18 mouse cellular contexts compared by ENCODE assay signal in the genomic region with DNA sequence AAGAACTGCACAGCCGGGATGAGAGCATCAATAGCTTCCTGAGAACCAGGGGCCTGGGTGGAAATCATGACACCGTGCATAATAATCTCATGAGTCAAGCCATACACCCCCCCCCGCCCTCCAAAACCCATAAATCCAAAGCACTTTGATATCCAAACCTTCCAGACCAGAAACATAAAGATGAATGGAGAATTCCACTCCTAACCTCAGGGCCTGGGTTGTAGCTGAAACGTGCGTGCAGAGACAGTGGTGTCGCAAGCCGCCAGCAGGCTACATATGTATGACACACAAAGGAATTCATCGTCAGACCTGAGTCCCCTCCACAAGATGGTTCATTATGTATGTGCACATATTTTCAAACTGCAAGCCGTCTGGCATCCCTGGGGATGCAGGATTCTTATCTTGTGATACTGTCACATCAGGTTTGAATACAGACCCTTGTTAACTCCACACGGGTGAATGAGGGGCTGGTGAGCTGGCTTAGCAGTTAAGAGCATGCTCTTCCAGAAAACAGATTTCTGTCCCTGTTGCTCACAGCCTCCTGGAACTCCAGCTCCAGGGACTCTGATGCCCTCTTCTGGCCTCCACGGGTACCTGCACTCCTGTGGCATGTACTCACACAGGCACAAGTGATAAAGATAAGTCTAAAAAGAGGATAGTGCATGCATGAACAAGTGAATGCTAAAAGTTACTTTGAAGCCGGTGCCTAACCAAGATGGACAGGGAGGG. TPM values are rescaled to one million over a fixed set of nuclear protein-coding genes. Genes with fewer than 3 reads are reported as not detected.
DNase-seq lines count a peak whose midpoint lies in the region; ATAC-seq and TF ChIP-seq lines count a peak whose summit lies in the region.
"Had no signal": no experiment of that assay in that cellular context is flagged by ENCODE, and none has a peak within 500 bp of the region (broad histone marks: within the 10 kb centered on the region; RNA-seq: fewer than 3 reads in every experiment).

No protein-coding gene starts in this region.

- H3K27ac ChIP-seq in kidney, adult 2 months (ENCODE audit: insufficient read depth, low read depth, low read length): no peak overlapping the region
- H3K27ac ChIP-seq in lung, postnatal 0 days (ENCODE audit: low read length): no peak overlapping the region
- H3K27ac ChIP-seq in embryonic fibroblast, embryonic 13.5 days (ENCODE audit: insufficient read depth, low read length): peak overlapping the region; percentile 79; the same call in 1 of the 2 replicates
- no peak overlapping the region for H3K27ac ChIP-seq in hindbrain, embryonic 10.5 days
- H3K27ac ChIP-seq: heart, adult 2 months; hindbrain, embryonic 15.5 days; liver, embryonic 15.5 days; macrophage; midbrain, embryonic 12.5 days had no signal

- H3K27me3 ChIP-seq in kidney, adult 2 months (replicated peaks; ENCODE audit: control insufficient read depth, insufficient read depth, low read length): no peaks in the 10 kb centered on the region
- no peaks in the 10 kb centered on the region for H3K27me3 ChIP-seq in lung, postnatal 0 days (replicated peaks; ENCODE audit: insufficient read depth, low read length)
- peaks cover 3% of the 10 kb centered on the region; the same call in 1 of the 2 replicates for H3K27me3 ChIP-seq in E14TG2a.4 (ENCODE audit: insufficient read depth, low read length)
- no peaks in the 10 kb centered on the region for H3K27me3 ChIP-seq in hindbrain, embryonic 10.5 days (ENCODE audit: insufficient read depth, poor library complexity, severe bottlenecking)
- H3K27me3 ChIP-seq: hindbrain, embryonic 15.5 days; liver, embryonic 15.5 days; midbrain, embryonic 12.5 days had no signal

- peaks cover 36% of the 10 kb centered on the region for H3K4me1 ChIP-seq in kidney, adult 2 months (ENCODE audit: control insufficient read depth, insufficient read depth, low read length)
- H3K4me1 ChIP-seq in lung, postnatal 0 days (ENCODE audit: insufficient read depth, low read depth, low read length): no peaks in the 10 kb centered on the region
- no peaks in the 10 kb centered on the region for H3K4me1 ChIP-seq in E14TG2a.4 (replicated peaks; ENCODE audit: low read depth, low read length)
- peaks cover 3% of the 10 kb centered on the region; the same call in 1 of the 2 replicates for H3K4me1 ChIP-seq in embryonic fibroblast, embryonic 13.5 days (ENCODE audit: control insufficient read depth, insufficient read depth, low read length)
- H3K4me1 ChIP-seq in hindbrain, embryonic 10.5 days (replicated peaks): peaks cover 15% of the 10 kb centered on the region
- H3K4me1 ChIP-seq: hindbrain, embryonic 15.5 days; midbrain, embryonic 12.5 days had no signal

- no peaks in the 10 kb centered on the region for H3K9me3 ChIP-seq in lung, postnatal 0 days (ENCODE audit: low read length)
- no peaks in the 10 kb centered on the region for H3K9me3 ChIP-seq in E14TG2a.4 (ENCODE audit: low read length)
- 0 out of 2 replicates have a peak, but pooled peaks cover 3% of the 10 kb centered on the region for H3K9me3 ChIP-seq in hindbrain, embryonic 10.5 days
- H3K9me3 ChIP-seq: hindbrain, embryonic 15.5 days; liver, embryonic 15.5 days; midbrain, embryonic 12.5 days had no signal

- no peak overlapping the region for H3K4me2 ChIP-seq in lung, postnatal 0 days (replicated peaks; ENCODE audit: low read depth, low read length)
- H3K4me2 ChIP-seq: hindbrain, embryonic 15.5 days; liver, embryonic 15.5 days; midbrain, embryonic 12.5 days had no signal

- no peak for TF ChIP-seq EP300 in lung, postnatal 0 days (IDR thresholded peaks at IDR 0.05)

- no peak for TF ChIP-seq POLR2A in kidney, adult 2 months (IDR thresholded peaks at IDR 0.05; ENCODE audit: low read depth, low read length)
- TF ChIP-seq POLR2A in embryonic fibroblast, embryonic 13.5 days (IDR thresholded peaks at IDR 0.05; ENCODE audit: low read depth, low read length): no peak

- H3K36me3 ChIP-seq in kidney, adult 2 months (ENCODE audit: control insufficient read depth, insufficient read depth, low read length): no peaks in the 10 kb centered on the region
- H3K36me3 ChIP-seq in lung, postnatal 0 days (ENCODE audit: insufficient read depth, low read length): no peaks in the 10 kb centered on the region
- no peaks in the 10 kb centered on the region for H3K36me3 ChIP-seq in E14TG2a.4 (ENCODE audit: insufficient read depth, low read length)
- H3K36me3 ChIP-seq in hindbrain, embryonic 10.5 days: no peaks in the 10 kb centered on the region
- H3K36me3 ChIP-seq: hindbrain, embryonic 15.5 days; liver, embryonic 15.5 days; midbrain, embryonic 12.5 days had no signal

- 87% methylated on average over 12 of the region's 12 CpGs for WGBS in kidney, adult 2 months
- 90% methylated on average over 12 of the region's 12 CpGs for WGBS in lung, postnatal 0 days
- 92% methylated on average over 12 of the region's 12 CpGs for WGBS in hindbrain, embryonic 10.5 days

- peak; percentile 23 for DNase-seq in kidney, adult 2 months
- no peak for DNase-seq in kidney, postnatal 25 days
- no peak for DNase-seq in lung, postnatal 0 days (ENCODE audit: low spot score)
- no peak for DNase-seq in lung, postnatal 36 days
- DNase-seq in hindbrain, embryonic 10.5 days (ENCODE audit: low spot score): no peak
- no peak for DNase-seq in heart, adult 18-20 months
- DNase-seq: adrenal gland, postnatal 10 days; cerebellum, adult 9-10 months; heart, adult 2 months; right cerebral cortex, postnatal 25 days had no signal

- ATAC-seq in lung, postnatal 0 days: no peak
- ATAC-seq: forebrain, embryonic 14.5 days had no signal

- H3K9ac ChIP-seq in lung, postnatal 0 days (replicated peaks; ENCODE audit: low read depth): no peak overlapping the region
- H3K9ac ChIP-seq: hindbrain, embryonic 15.5 days; liver, embryonic 15.5 days; midbrain, embryonic 12.5 days had no signal

- TF ChIP-seq CTCF in kidney, adult 2 months (conservative IDR thresholded peaks at IDR 0.05; ENCODE audit: insufficient read depth, insufficient read length, low read depth, low read length): peak; percentile 64
- peak; percentile 42 for TF ChIP-seq CTCF in lung, postnatal 0 days (IDR thresholded peaks at IDR 0.05)
- peak; percentile 44 for TF ChIP-seq CTCF in E14TG2a.4 (conservative IDR thresholded peaks at IDR 0.05; ENCODE audit: low read length)
- TF ChIP-seq CTCF in embryonic fibroblast, embryonic 13.5 days (IDR thresholded peaks at IDR 0.05; ENCODE audit: borderline replicate concordance, insufficient read depth, low read length): peak; percentile 16; the same call in 1 of the 2 replicates

- no peak overlapping the region for H3K4me3 ChIP-seq in kidney, adult 2 months (ENCODE audit: insufficient read depth, low read depth, low read length)
- no peak overlapping the region for H3K4me3 ChIP-seq in lung, postnatal 0 days (ENCODE audit: low read depth, low read length)
- H3K4me3 ChIP-seq in E14TG2a.4 (replicated peaks; ENCODE audit: low read length): no peak overlapping the region
- H3K4me3 ChIP-seq in embryonic fibroblast, embryonic 13.5 days (ENCODE audit: insufficient read depth, low read length): no peak overlapping the region
- no peak overlapping the region for H3K4me3 ChIP-seq in hindbrain, embryonic 10.5 days
- H3K4me3 ChIP-seq: heart, adult 2 months; hindbrain, embryonic 15.5 days; liver, embryonic 15.5 days; midbrain, embryonic 12.5 days had no signal

RNA-seq across cellular contexts. Expression of gene Shank2, which starts 24.5 kb away (rescaled TPM):
- polyA plus RNA-seq in kidney, adult 2 months (2012; rRNA removed): 16.1 and 17.1 TPM in 2 replicates
- polyA plus RNA-seq in lung, postnatal 0 days (2015; fragmentation: Nextera tagmentation; extraction: Ambion mirVana): 0.76 and 1.2 TPM in 2 replicates
- 1.6 and 3.4 TPM in 2 replicates for polyA plus RNA-seq in embryonic fibroblast, embryonic 13.5 days (2011; ENCODE audit: insufficient read length, low read depth, missing spikeins)
- 0.95 and 1.6 TPM in 2 replicates for polyA plus RNA-seq in hindbrain, embryonic 10.5 days (2016; fragmentation: Nextera tagmentation; extraction: Ambion mirVana)
- total RNA-seq in heart, adult 18-20 months (2021): under 1 TPM; 0.20 to 0.41 TPM
- total RNA-seq: CH12.LX had no signal
- polyA plus RNA-seq: macrophage had no signal
